ENCODE assay signal across 8 mouse cellular contexts in genomic region chr5:33704945-33705611, GRCm38 (mm10). TPM values are rescaled to one million over a fixed set of nuclear protein-coding genes. Genes with fewer than 3 reads are reported as not detected.
DNase-seq lines count a peak whose midpoint lies in the region; ATAC-seq and TF ChIP-seq lines count a peak whose summit lies in the region.

No protein-coding gene starts in this region.

- H3K27ac ChIP-seq in intestine, embryonic 14.5 days (ENCODE audit: low read depth) = no peak overlapping the region
- no peak overlapping the region for H3K27ac ChIP-seq in intestine, postnatal 0 days (ENCODE audit: low read depth, low read length)
- peak overlapping the region; percentile 84 for H3K27ac ChIP-seq in hindbrain, embryonic 11.5 days (ENCODE audit: low read depth, low read length)
- no peak overlapping the region for H3K27ac ChIP-seq in gastrocnemius, adult 2 months

- no peak overlapping the region for H3K9ac ChIP-seq in intestine, embryonic 14.5 days (ENCODE audit: low read length)
- no peak overlapping the region for H3K9ac ChIP-seq in intestine, postnatal 0 days (ENCODE audit: low read depth, low read length)
- H3K9ac ChIP-seq in hindbrain, embryonic 11.5 days (ENCODE audit: low read depth, low read length) = no peak overlapping the region

- 14% methylated on average over 11 of the region's 11 CpGs for WGBS in intestine, embryonic 14.5 days
- 30% methylated on average over 11 of the region's 11 CpGs for whole genome bisulfite sequencing in intestine, postnatal 0 days
- WGBS in hindbrain, embryonic 11.5 days = 2% methylated on average over 11 of the region's 11 CpGs

- no peak overlapping the region for H3K4me3 ChIP-seq in intestine, embryonic 14.5 days (ENCODE audit: low read depth, low read length)
- no peak overlapping the region for H3K4me3 ChIP-seq in intestine, postnatal 0 days (ENCODE audit: low read depth, low read length)
- no peak overlapping the region for H3K4me3 ChIP-seq in hindbrain, embryonic 11.5 days (ENCODE audit: low read depth, low read length)
- no peak overlapping the region for H3K4me3 ChIP-seq in gastrocnemius, adult 2 months

- no peaks in the 10 kb centered on the region for H3K27me3 ChIP-seq in intestine, embryonic 14.5 days (replicated peaks; ENCODE audit: control insufficient read depth, insufficient read depth, low read length)
- no peaks in the 10 kb centered on the region for H3K27me3 ChIP-seq in intestine, postnatal 0 days (replicated peaks; ENCODE audit: control insufficient read depth, insufficient read depth, low read length)
- H3K27me3 ChIP-seq in hindbrain, embryonic 11.5 days (ENCODE audit: control insufficient read depth, insufficient read depth, low read length) = 0 out of 2 replicates have a peak, but pooled peaks cover 3% of the 10 kb centered on the region

- TF ChIP-seq CTCF in intestine, postnatal 0 days (IDR thresholded peaks at IDR 0.05; ENCODE audit: low read depth) = no peak
- no peak for TF ChIP-seq CTCF in gastrocnemius, adult 2 months (IDR thresholded peaks at IDR 0.05)

- H3K36me3 ChIP-seq in intestine, embryonic 14.5 days (ENCODE audit: control insufficient read depth, insufficient read depth, low read length) = no peaks in the 10 kb centered on the region
- H3K36me3 ChIP-seq in intestine, postnatal 0 days (ENCODE audit: control insufficient read depth, insufficient read depth) = no peaks in the 10 kb centered on the region
- no peaks in the 10 kb centered on the region for H3K36me3 ChIP-seq in hindbrain, embryonic 11.5 days (ENCODE audit: control insufficient read depth, insufficient read depth, low read length)

- H3K9me3 ChIP-seq in intestine, embryonic 14.5 days (ENCODE audit: control insufficient read depth, low read length) = no peaks in the 10 kb centered on the region
- no peaks in the 10 kb centered on the region for H3K9me3 ChIP-seq in intestine, postnatal 0 days (ENCODE audit: control insufficient read depth)
- no peaks in the 10 kb centered on the region for H3K9me3 ChIP-seq in hindbrain, embryonic 11.5 days (ENCODE audit: control insufficient read depth, low read length)

- peaks cover 19% of the 10 kb centered on the region for H3K4me1 ChIP-seq in intestine, embryonic 14.5 days (replicated peaks; ENCODE audit: control insufficient read depth, insufficient read depth, low read length)
- no peaks in the 10 kb centered on the region; the same call in none of the 2 replicates for H3K4me1 ChIP-seq in intestine, postnatal 0 days (replicated peaks; ENCODE audit: control insufficient read depth, insufficient read depth, low read length)
- peaks cover 21% of the 10 kb centered on the region for H3K4me1 ChIP-seq in hindbrain, embryonic 11.5 days (replicated peaks; ENCODE audit: control insufficient read depth, insufficient read depth, low read length)

- no peak overlapping the region for H3K4me2 ChIP-seq in intestine, embryonic 14.5 days (ENCODE audit: low read length)
- H3K4me2 ChIP-seq in intestine, postnatal 0 days (replicated peaks; ENCODE audit: low read depth) = no peak overlapping the region
- peak overlapping the region; percentile 11 for H3K4me2 ChIP-seq in hindbrain, embryonic 11.5 days (replicated peaks; ENCODE audit: low read depth, low read length)

- ATAC-seq in intestine, embryonic 14.5 days (replicated peaks; ENCODE audit: low FRiP score, low TSS enrichment, low read depth) = 0 out of 2 replicates have a peak, but pooled peaks have one; percentile 21
- no peak for ATAC-seq in intestine, postnatal 0 days
- ATAC-seq in hindbrain, embryonic 11.5 days (ENCODE audit: low FRiP score) = peak; percentile 87

- intact Hi-C loops in gastrocnemius, adult 2 months (cut with DNase I) = no loop called here

- DNase-seq in intestine, embryonic 14.5 days (ENCODE audit: low spot score) = no peak
- DNase-seq in embryo, embryonic 10 days (ENCODE audit: low spot score) = peak; percentile 81
- DNase-seq in hindbrain, embryonic 11.5 days (ENCODE audit: low spot score) = peak; percentile 79
- peak; percentile 78 for DNase-seq in mesoderm, embryonic 11.5 days (ENCODE audit: low read depth, low spot score)
- DNase-seq in gastrocnemius, adult 2 months = no peak
- DNase-seq in testis, postnatal 10 days (ENCODE audit: low spot score) = no peak
- DNase-seq in B cell, adult 2 months = no peak

RNA-seq across cellular contexts. Expression of gene Fgfr3, which starts 16.4 kb away (rescaled TPM):
- 11.1 and 13.7 TPM in 2 replicates for polyA plus RNA-seq in intestine, embryonic 14.5 days (2014; fragmentation: Nextera tagmentation; extraction: Ambion mirVana)
- 2.6 and 3.5 TPM in 2 replicates for polyA plus RNA-seq in intestine, postnatal 0 days (2015; fragmentation: Nextera tagmentation; extraction: Ambion mirVana)
- 50.9 and 56.4 TPM in 2 replicates for polyA plus RNA-seq in hindbrain, embryonic 11.5 days (2014; fragmentation: Nextera tagmentation; extraction: Ambion mirVana)
- 1 to 10 TPM; 3.0 to 7.6 TPM for total RNA-seq in gastrocnemius, adult 2 months (2021)

RNA-seq across cellular contexts. Expression of gene Tmem129, which starts 46.9 kb away (rescaled TPM):
- 39.3 and 42.4 TPM in 2 replicates for polyA plus RNA-seq in intestine, embryonic 14.5 days (2014; fragmentation: Nextera tagmentation; extraction: Ambion mirVana)
- polyA plus RNA-seq in intestine, postnatal 0 days (2015; fragmentation: Nextera tagmentation; extraction: Ambion mirVana) = 18.5 and 18.8 TPM in 2 replicates
- polyA plus RNA-seq in hindbrain, embryonic 11.5 days (2014; fragmentation: Nextera tagmentation; extraction: Ambion mirVana) = 37.2 and 39.0 TPM in 2 replicates
- 10 to 100 TPM in 1 of 2 experiments, 1 to 10 TPM in 1; 9.0 to 11.7 TPM for total RNA-seq in gastrocnemius, adult 2 months (2021)

RNA-seq across cellular contexts. Expression of gene Tacc3, which starts 47.1 kb away (rescaled TPM):
- polyA plus RNA-seq in intestine, embryonic 14.5 days (2014; fragmentation: Nextera tagmentation; extraction: Ambion mirVana) = 174 and 191 TPM in 2 replicates
- 37.3 and 39.3 TPM in 2 replicates for polyA plus RNA-seq in intestine, postnatal 0 days (2015; fragmentation: Nextera tagmentation; extraction: Ambion mirVana)
- polyA plus RNA-seq in hindbrain, embryonic 11.5 days (2014; fragmentation: Nextera tagmentation; extraction: Ambion mirVana) = 232 and 255 TPM in 2 replicates
- 1 to 10 TPM in 1 of 2 experiments, under 1 TPM in 1; 0.97 to 1.3 TPM for total RNA-seq in gastrocnemius, adult 2 months (2021)

RNA-seq across cellular contexts. Expression of gene Slbp, which starts 52.7 kb away (rescaled TPM):
- 214 and 230 TPM in 2 replicates for polyA plus RNA-seq in intestine, embryonic 14.5 days (2014; fragmentation: Nextera tagmentation; extraction: Ambion mirVana)
- polyA plus RNA-seq in intestine, postnatal 0 days (2015; fragmentation: Nextera tagmentation; extraction: Ambion mirVana) = 91.4 and 92.9 TPM in 2 replicates
- polyA plus RNA-seq in hindbrain, embryonic 11.5 days (2014; fragmentation: Nextera tagmentation; extraction: Ambion mirVana) = 257 and 262 TPM in 2 replicates
- total RNA-seq in gastrocnemius, adult 2 months (2021) = 1 to 10 TPM; 6.3 to 7.7 TPM

Comparison
In these comparisons a context has a peak if more than half of its experiments do, and no peak if none do; other contexts are left out.
1. DNase-seq: peak in embryo, embryonic 10 days (single experiment), hindbrain, embryonic 11.5 days (single experiment) and mesoderm, embryonic 11.5 days (single experiment); none in intestine, embryonic 14.5 days (single experiment), gastrocnemius, adult 2 months (single experiment), testis, postnatal 10 days (single experiment) and B cell, adult 2 months (0 of 2).